Mouse (Mus musculus): ENCODE data around the gene Rad21l. TPM values are rescaled to one million over a fixed set of nuclear protein-coding genes. Genes with fewer than 3 reads are reported as not detected.
A peak's percentile ranks its signal among the peaks of the same experiment; 100 is the strongest.
"Not testable (repeated sequence)": the region's sequence is repeated elsewhere in the genome, so short reads cannot be mapped to it uniquely, and the experiment has no call there.

Rad21l gene
- polyA plus RNA-seq, 1 experiment from 2014 or later = not detected

- Histone ChIP-seq H3K4me1 (ENCODE audit: control insufficient read depth, insufficient read depth, low read length) (no peaks in the 10 kb centered on the region), H3K9me3 (replicated peaks; ENCODE audit: control insufficient read depth, low read length) (no peaks in the 10 kb centered on the region), H3K4me3 (ENCODE audit: low read depth, low read length) (no peak overlapping the region), H3K36me3 (replicated peaks; ENCODE audit: control insufficient read depth, insufficient read depth, low read depth, low read length) (no peaks in the 10 kb centered on the region), H3K27ac (replicated peaks; ENCODE audit: low read depth, low read length) (no peak overlapping the region), H3K9ac (replicated peaks; ENCODE audit: low read length) (no peak overlapping the region), H3K27me3 (ENCODE audit: control insufficient read depth, insufficient read depth, low read length) (no peaks in the 10 kb centered on the region), H3K4me2 (ENCODE audit: low read depth, low read length) (no peak overlapping the region)
- DNase-seq (ENCODE audit: low spot score) = no peak
- 75% methylated on average over 6 of the region's 6 CpGs for WGBS
- no peak for ATAC-seq (replicated peaks; ENCODE audit: insufficient number of reproducible peaks, low FRiP score, low TSS enrichment, low read depth)
These were observed 51.6 kb downstream of the Rad21l start for GRCm38 (mm10) chr2:151616551-151617329.

- H3K36me3 ChIP-seq (replicated peaks; ENCODE audit: control insufficient read depth, insufficient read depth, low read depth, low read length); H3K9ac ChIP-seq (replicated peaks; ENCODE audit: low read length); H3K9me3 ChIP-seq (replicated peaks; ENCODE audit: control insufficient read depth, low read length); H3K4me1 ChIP-seq (ENCODE audit: control insufficient read depth, insufficient read depth, low read length); ATAC-seq (replicated peaks; ENCODE audit: insufficient number of reproducible peaks, low FRiP score, low TSS enrichment, low read depth); H3K27me3 ChIP-seq (ENCODE audit: control insufficient read depth, insufficient read depth, low read length); H3K27ac ChIP-seq (replicated peaks; ENCODE audit: low read depth, low read length); H3K4me2 ChIP-seq (ENCODE audit: low read depth, low read length); DNase-seq (ENCODE audit: low spot score); H3K4me3 ChIP-seq (ENCODE audit: low read depth, low read length): not testable (repeated sequence)
- WGBS = 82% methylated on average over 6 of the region's 8 CpGs
These were observed 52.6 kb downstream of the Rad21l start for GRCm38 (mm10) chr2:151615779-151616178.

- H3K4me1 ChIP-seq (ENCODE audit: control insufficient read depth, insufficient read depth, low read length) = no peaks in the 10 kb centered on the region
- ATAC-seq (replicated peaks; ENCODE audit: insufficient number of reproducible peaks, low FRiP score, low TSS enrichment, low read depth) (no peak), DNase-seq (ENCODE audit: low spot score) (peak; percentile 3)
- no peaks in the 10 kb centered on the region for H3K9me3 ChIP-seq (replicated peaks; ENCODE audit: control insufficient read depth, low read length)
- H3K9ac ChIP-seq (replicated peaks; ENCODE audit: low read length) = no peak overlapping the region
- H3K36me3 ChIP-seq (replicated peaks; ENCODE audit: control insufficient read depth, insufficient read depth, low read depth, low read length) = no peaks in the 10 kb centered on the region
- H3K4me2 ChIP-seq (ENCODE audit: low read depth, low read length) = no peak overlapping the region
- WGBS = 52% methylated on average over 3 of the region's 3 CpGs
- H3K4me3 ChIP-seq (ENCODE audit: low read depth, low read length) = no peak overlapping the region
- H3K27me3 ChIP-seq (ENCODE audit: control insufficient read depth, insufficient read depth, low read length) = no peaks in the 10 kb centered on the region
- no peak overlapping the region for H3K27ac ChIP-seq (replicated peaks; ENCODE audit: low read depth, low read length)
These were observed 58.4 kb downstream of the Rad21l start for GRCm38 (mm10) chr2:151609974-151610373.

GRCm38 (mm10) chr2:151608435-151608834, 59.9 kb downstream of the Rad21l start:
- Histone ChIP-seq H3K36me3 (replicated peaks; ENCODE audit: control insufficient read depth, insufficient read depth, low read depth, low read length) (no peaks in the 10 kb centered on the region), H3K9ac (replicated peaks; ENCODE audit: low read length) (no peak overlapping the region), H3K27ac (replicated peaks; ENCODE audit: low read depth, low read length) (no peak overlapping the region), H3K4me2 (ENCODE audit: low read depth, low read length) (no peak overlapping the region), H3K4me1 (ENCODE audit: control insufficient read depth, insufficient read depth, low read length) (no peaks in the 10 kb centered on the region), H3K9me3 (replicated peaks; ENCODE audit: control insufficient read depth, low read length) (no peaks in the 10 kb centered on the region), H3K27me3 (ENCODE audit: control insufficient read depth, insufficient read depth, low read length) (no peaks in the 10 kb centered on the region), H3K4me3 (ENCODE audit: low read depth, low read length) (no peak overlapping the region)
- ATAC-seq (replicated peaks; ENCODE audit: insufficient number of reproducible peaks, low FRiP score, low TSS enrichment, low read depth) (no peak), DNase-seq (ENCODE audit: low spot score) (no peak)
- WGBS = 71% methylated on average over 1 of the region's 1 CpGs

- Histone ChIP-seq H3K4me3 (ENCODE audit: low read depth, low read length) (no peak overlapping the region), H3K36me3 (replicated peaks; ENCODE audit: control insufficient read depth, insufficient read depth, low read depth, low read length) (no peaks in the 10 kb centered on the region), H3K27ac (replicated peaks; ENCODE audit: low read depth, low read length) (no peak overlapping the region), H3K9ac (replicated peaks; ENCODE audit: low read length) (no peak overlapping the region; the same call in 1 of the 2 replicates), H3K4me2 (ENCODE audit: low read depth, low read length) (no peak overlapping the region), H3K27me3 (ENCODE audit: control insufficient read depth, insufficient read depth, low read length) (no peaks in the 10 kb centered on the region), H3K9me3 (replicated peaks; ENCODE audit: control insufficient read depth, low read length) (no peaks in the 10 kb centered on the region), H3K4me1 (ENCODE audit: control insufficient read depth, insufficient read depth, low read length) (no peaks in the 10 kb centered on the region)
- 40% methylated on average over 10 of the region's 11 CpGs for WGBS
- ATAC-seq (replicated peaks; ENCODE audit: insufficient number of reproducible peaks, low FRiP score, low TSS enrichment, low read depth) = peak; percentile 75
- peak; percentile 63 for DNase-seq (ENCODE audit: low spot score)
These were observed 62.8 kb downstream of the Rad21l start for GRCm38 (mm10) chr2:151605437-151605987.

GRCm38 (mm10) chr2:151603630-151604029, 64.7 kb downstream of the Rad21l start:
- no peaks in the 10 kb centered on the region for H3K4me1 ChIP-seq (ENCODE audit: control insufficient read depth, insufficient read depth, low read length)
- DNase-seq (ENCODE audit: low spot score) (no peak), ATAC-seq (replicated peaks; ENCODE audit: insufficient number of reproducible peaks, low FRiP score, low TSS enrichment, low read depth) (peak; percentile 63)
- no peak overlapping the region for H3K4me2 ChIP-seq (ENCODE audit: low read depth, low read length)
- no peak overlapping the region for H3K9ac ChIP-seq (replicated peaks; ENCODE audit: low read length)
- H3K27me3 ChIP-seq (ENCODE audit: control insufficient read depth, insufficient read depth, low read length) = no peaks in the 10 kb centered on the region
- no peak overlapping the region for H3K27ac ChIP-seq (replicated peaks; ENCODE audit: low read depth, low read length)
- no peak overlapping the region for H3K4me3 ChIP-seq (ENCODE audit: low read depth, low read length)
- 44% methylated on average over 4 of the region's 4 CpGs for WGBS
- no peaks in the 10 kb centered on the region for H3K36me3 ChIP-seq (replicated peaks; ENCODE audit: control insufficient read depth, insufficient read depth, low read depth, low read length)
- no peaks in the 10 kb centered on the region for H3K9me3 ChIP-seq (replicated peaks; ENCODE audit: control insufficient read depth, low read length)

- 75% methylated on average over 4 of the region's 4 CpGs for WGBS
These were observed 66.2 kb downstream of the Rad21l start for GRCm38 (mm10) chr2:151602106-151602505.

GRCm38 (mm10) chr2:151598068-151598467, 70.3 kb downstream of the Rad21l start:
- no peak overlapping the region for H3K4me3 ChIP-seq (ENCODE audit: low read depth, low read length)
- WGBS = 51% methylated on average over 2 of the region's 2 CpGs
- ATAC-seq (replicated peaks; ENCODE audit: insufficient number of reproducible peaks, low FRiP score, low TSS enrichment, low read depth) = no peak
- H3K36me3 ChIP-seq (replicated peaks; ENCODE audit: control insufficient read depth, insufficient read depth, low read depth, low read length) = no peaks in the 10 kb centered on the region
- no peak overlapping the region for H3K4me2 ChIP-seq (ENCODE audit: low read depth, low read length)
- no peaks in the 10 kb centered on the region for H3K9me3 ChIP-seq (replicated peaks; ENCODE audit: control insufficient read depth, low read length)
- no peak overlapping the region for H3K27ac ChIP-seq (replicated peaks; ENCODE audit: low read depth, low read length)
- DNase-seq (ENCODE audit: low spot score) = peak; percentile 33
- H3K9ac ChIP-seq (replicated peaks; ENCODE audit: low read length) = no peak overlapping the region
- H3K27me3 ChIP-seq (ENCODE audit: control insufficient read depth, insufficient read depth, low read length) = no peaks in the 10 kb centered on the region
- no peaks in the 10 kb centered on the region for H3K4me1 ChIP-seq (ENCODE audit: control insufficient read depth, insufficient read depth, low read length)

More at GRCm38 (mm10) chr2:151602106-151602505, 66.2 kb downstream of the Rad21l start:
- DNase-seq (ENCODE audit: low spot score) (no peak), ATAC-seq (replicated peaks; ENCODE audit: insufficient number of reproducible peaks, low FRiP score, low TSS enrichment, low read depth) (no peak)
- no peaks in the 10 kb centered on the region for H3K27me3 ChIP-seq (ENCODE audit: control insufficient read depth, insufficient read depth, low read length)
- no peaks in the 10 kb centered on the region for H3K4me1 ChIP-seq (ENCODE audit: control insufficient read depth, insufficient read depth, low read length)
- H3K9me3 ChIP-seq (replicated peaks; ENCODE audit: control insufficient read depth, low read length) = no peaks in the 10 kb centered on the region
- H3K4me2 ChIP-seq (ENCODE audit: low read depth, low read length) = no peak overlapping the region
- H3K27ac ChIP-seq (replicated peaks; ENCODE audit: low read depth, low read length) = no peak overlapping the region
- H3K9ac ChIP-seq (replicated peaks; ENCODE audit: low read length) = no peak overlapping the region
- no peak overlapping the region for H3K4me3 ChIP-seq (ENCODE audit: low read depth, low read length)
- H3K36me3 ChIP-seq (replicated peaks; ENCODE audit: control insufficient read depth, insufficient read depth, low read depth, low read length) = no peaks in the 10 kb centered on the region
